Mouse (Mus musculus): ENCODE results near the gene Ttyh1. TPM values are rescaled to one million over a fixed set of nuclear protein-coding genes. Genes with fewer than 3 reads are reported as not detected.
A peak's percentile ranks its signal among the peaks of the same experiment; 100 is the strongest.
"Not testable (repeated sequence)": the region's sequence is repeated elsewhere in the genome, so short reads cannot be mapped to it uniquely, and the experiment has no call there.

Gene Ttyh1
- total RNA-seq, 1 experiment from 2014 or later: not detected

DNA sequence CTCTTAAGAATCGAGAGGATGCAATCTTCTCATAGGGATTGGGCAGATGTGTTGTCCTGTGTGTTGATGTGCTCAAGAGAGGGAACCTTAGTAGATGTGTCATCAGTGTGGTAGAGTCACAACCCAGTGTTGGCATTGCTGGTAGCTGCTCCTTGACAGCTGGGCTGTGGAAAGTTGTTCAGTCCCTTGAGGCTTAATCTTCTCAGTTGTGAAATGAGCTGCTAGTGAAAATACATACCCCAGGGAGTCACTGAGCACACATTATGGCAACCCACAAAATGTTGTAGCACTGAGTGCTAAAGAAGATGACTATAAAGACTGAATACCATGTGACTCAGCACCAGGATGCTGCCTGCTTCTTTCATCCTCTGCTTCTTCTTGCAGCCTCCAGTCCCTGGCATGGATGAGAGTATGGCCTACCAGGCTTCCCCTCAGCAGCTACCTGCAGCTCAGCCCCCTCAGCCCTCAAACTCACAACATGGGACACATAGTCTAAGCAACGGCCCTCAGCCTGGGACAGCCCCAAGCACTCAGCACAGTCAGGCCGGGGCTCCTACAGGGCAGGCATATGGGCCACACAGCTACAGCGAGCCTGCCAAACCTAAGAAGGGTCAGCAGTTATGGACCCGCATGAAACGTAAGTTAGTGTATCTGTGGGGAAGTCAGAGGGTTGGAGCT lies 22.6 kb downstream of the Ttyh1 start:
- no peak for ATAC-seq (replicated peaks; ENCODE audit: low read depth, poor library complexity, severe bottlenecking)

DNA sequence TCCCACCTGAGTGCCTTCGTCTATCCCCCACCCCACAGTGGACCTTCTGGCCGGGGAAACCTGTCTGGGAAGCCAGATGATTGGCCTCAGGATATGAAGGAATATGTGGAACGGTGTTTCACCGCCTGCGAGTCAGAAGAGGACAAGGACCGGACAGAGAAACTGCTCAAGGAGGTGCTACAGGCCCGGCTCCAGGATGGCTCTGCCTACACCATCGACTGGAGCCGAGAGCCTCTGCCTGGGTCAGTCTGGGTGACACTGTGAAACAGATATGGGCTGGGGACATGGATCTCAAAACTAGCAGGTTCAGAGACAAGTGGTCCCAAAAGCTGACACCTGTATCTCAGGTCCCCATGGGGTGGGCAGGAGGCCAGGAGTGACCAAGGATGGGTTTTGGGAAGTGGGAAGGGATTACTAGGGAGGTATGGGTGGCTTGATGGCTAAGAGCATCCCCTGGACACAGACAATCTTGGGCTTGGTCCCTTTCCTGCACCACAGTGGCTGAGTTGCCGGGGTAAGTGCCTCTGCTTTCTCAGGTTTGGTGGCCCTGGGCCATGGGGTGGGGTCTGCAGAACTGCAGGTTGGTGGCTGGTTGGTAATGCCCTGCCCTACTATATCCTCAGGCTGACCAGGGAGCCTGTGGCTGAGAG lies 23.7 kb downstream of the Ttyh1 start:
- ATAC-seq (replicated peaks; ENCODE audit: low read depth, poor library complexity, severe bottlenecking): no peak

DNA sequence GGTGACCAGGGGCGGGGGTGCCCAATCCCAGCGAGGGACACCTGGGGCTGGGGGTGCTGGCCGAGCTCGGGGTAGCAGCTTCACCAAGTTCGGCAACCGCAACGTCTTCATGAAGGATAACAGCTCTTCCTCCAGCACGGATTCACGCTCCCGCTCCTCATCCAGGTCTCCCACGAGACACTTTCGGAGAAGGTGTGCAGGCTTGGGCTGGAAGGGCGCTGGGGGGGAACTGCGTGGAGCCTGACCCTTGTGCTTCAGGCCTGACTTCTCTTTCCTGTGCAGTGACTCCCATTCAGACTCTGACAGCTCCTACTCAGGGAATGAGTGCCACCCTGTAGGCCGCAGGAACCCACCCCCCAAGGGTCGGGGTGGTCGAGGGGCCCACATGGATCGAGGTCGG lies 24.3 kb downstream of the Ttyh1 start:
- ATAC-seq (replicated peaks; ENCODE audit: low read depth, poor library complexity, severe bottlenecking): no peak

DNA sequence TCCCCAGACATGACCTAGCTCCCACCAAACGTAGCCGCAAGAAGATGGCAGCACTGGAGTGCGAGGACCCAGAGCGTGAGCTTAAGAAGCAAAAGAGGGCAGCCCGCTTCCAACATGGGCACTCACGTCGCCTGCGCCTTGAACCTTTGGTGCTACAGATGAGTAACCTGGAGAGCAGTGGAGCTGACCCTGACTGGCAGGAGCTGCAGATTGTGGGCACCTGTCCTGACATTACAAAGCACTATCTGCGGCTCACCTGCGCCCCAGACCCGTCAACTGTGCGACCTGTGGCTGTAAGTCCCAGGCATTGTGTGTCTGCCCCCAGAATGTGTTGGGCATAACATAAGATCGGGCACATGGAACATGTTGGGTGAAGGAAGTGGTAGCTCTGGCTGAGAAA lies 24.8 kb downstream of the Ttyh1 start:
- ATAC-seq (replicated peaks; ENCODE audit: low read depth, poor library complexity, severe bottlenecking): no peak

DNA sequence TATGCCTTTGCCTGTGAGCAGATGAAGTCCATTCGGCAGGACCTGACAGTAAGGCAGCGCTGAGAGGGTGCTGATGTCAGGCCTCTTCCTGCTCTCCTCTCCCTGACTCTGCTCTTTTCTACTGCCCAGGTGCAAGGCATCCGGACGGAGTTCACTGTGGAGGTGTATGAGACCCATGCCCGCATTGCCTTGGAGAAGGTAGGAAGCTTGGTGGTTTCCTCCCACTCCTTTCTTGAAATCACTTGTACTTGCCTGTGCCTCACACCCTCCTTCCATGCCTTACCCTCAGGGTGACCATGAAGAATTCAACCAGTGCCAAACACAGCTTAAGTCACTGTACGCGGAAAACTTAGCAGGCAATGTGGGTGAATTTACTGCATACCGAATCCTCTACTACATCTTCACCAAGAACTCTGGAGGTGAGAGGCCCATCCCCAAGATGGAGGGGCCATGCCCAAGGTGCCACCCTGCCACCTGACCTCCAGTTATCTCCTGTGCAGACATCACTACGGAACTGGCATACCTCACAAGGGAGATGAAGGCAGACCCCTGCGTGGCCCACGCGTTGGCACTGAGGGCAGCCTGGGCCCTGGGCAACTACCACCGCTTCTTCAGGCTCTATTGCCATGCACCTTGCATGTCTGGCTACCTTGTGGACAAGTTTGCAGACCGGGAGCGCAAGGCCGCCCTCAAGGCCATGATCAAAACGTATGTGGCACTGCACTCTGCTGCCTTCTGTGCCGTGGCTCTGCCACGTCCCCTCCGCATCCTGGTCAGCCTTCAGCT lies 25.8 kb downstream of the Ttyh1 start:
- ATAC-seq (replicated peaks; ENCODE audit: low read depth, poor library complexity, severe bottlenecking): no peak

DNA sequence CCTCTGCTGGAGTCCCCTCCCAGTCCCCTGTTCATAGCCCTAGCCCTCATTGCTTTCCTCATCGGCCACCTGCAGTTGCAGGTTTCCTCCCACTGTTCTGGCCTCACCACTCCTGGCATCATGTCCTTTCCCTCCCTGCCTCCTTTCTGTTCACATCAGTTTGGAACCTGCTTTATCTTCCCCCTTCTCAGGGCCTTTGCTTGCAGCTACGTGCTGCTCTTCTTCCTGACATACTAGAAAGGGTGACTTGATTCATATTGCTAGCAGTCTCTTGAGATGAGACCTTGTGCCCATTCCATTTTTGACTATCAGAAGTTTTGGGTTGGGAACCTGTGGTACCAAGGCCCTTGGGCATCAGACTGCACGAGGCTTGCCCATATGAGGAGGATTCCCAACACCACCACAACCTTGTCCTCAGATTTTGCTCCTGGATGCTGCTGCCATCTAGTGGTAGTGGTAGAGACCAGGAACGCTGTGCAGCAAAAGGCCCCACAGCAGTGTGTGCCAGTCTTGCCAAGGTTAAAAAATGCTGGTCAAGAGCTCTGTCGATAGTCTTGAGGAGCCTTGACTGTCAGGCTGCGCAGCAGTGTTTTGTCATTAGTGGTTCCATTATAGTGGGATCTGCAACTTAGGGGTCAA lies 26.5 kb downstream of the Ttyh1 start:
- peak; percentile 23 for ATAC-seq (replicated peaks; ENCODE audit: low read depth, poor library complexity, severe bottlenecking)

DNA sequence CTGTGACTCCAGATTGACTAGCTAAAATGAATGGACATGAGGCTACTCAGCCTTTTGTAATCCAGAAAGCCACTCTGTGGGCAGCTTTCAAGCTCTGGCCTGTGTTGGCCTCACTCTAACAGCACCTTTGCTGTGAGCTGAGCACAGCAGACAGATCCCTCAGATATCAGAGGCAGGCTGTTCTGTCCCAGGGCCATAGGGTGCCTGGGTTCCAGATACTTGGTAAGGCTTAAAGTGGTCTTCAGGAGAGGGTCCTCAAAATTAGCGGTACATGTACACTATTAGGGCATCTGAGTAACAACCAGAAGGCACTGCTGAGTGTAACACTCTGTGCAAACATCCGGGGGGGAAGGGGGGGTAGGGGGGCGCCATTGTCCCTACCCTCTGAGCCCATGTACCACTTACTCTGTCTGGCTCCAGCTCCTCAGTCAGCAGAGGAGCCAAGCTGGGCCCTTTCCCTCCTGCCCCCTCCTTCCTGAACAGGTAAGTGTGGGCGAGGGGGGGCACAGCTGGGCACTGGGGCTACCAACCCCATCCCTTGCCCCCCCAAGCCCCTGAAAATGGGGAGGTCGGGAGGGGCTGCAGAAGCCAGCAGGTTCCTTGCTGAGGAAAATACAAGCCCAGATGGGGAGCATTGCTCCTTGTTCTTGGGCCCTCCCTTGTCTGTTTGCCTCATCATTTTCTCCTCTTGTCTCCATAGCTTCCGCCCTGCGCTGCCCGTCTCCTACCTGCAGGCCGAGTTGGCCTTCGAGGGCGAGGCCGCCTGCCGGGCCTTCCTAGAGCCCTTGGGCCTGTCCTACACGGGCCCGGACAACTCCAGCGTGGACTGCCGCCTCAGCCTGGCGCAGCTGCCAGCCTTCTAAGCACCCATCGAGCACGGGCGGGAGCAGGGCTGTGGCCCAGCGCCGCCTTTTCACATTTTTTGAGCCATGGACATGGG lies 27.3 kb downstream of the Ttyh1 start:
- ATAC-seq (replicated peaks; ENCODE audit: low read depth, poor library complexity, severe bottlenecking): no peak

DNA sequence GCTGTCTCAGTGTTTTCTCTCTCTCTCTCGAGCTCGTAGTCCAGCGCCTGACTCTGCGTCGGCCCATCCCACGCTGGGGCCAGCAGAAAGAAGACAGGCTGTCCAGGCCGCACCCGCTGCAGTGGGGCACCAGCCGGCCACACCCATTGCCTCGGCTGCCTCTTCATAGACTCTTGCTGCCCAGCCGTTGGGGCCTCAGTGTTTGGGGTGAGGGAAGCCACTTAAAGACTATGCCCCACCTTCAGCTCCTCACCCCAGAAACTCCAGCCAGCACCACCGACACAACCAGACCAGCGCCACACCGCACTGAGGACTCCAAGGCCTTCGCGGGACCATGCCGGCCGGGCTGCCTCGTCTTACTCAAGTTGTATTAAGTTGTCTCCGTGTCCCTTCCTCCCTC lies 28.2 kb downstream of the Ttyh1 start:
- ATAC-seq (replicated peaks; ENCODE audit: low read depth, poor library complexity, severe bottlenecking): no peak

DNA sequence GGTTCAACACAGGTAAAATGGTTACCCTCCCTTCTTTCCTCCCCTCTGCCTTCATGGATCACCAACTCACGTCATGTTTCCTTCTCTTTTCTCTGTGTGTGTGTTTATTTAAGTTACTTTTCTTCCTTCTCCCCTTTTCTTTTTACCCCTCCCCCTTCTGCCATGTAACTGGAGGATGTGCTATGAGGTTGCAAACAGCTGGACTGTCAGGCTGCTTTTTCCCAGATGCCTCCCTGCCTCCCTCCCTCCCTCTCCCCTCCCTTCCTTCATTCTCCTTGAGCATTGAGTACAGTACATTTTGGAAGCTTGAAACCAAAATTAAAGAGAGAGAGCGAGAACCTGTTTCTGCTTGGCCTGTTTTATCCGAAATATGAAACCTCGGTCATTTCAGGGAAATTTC lies 28.6 kb downstream of the Ttyh1 start:
- no peak for ATAC-seq (replicated peaks; ENCODE audit: low read depth, poor library complexity, severe bottlenecking)

DNA sequence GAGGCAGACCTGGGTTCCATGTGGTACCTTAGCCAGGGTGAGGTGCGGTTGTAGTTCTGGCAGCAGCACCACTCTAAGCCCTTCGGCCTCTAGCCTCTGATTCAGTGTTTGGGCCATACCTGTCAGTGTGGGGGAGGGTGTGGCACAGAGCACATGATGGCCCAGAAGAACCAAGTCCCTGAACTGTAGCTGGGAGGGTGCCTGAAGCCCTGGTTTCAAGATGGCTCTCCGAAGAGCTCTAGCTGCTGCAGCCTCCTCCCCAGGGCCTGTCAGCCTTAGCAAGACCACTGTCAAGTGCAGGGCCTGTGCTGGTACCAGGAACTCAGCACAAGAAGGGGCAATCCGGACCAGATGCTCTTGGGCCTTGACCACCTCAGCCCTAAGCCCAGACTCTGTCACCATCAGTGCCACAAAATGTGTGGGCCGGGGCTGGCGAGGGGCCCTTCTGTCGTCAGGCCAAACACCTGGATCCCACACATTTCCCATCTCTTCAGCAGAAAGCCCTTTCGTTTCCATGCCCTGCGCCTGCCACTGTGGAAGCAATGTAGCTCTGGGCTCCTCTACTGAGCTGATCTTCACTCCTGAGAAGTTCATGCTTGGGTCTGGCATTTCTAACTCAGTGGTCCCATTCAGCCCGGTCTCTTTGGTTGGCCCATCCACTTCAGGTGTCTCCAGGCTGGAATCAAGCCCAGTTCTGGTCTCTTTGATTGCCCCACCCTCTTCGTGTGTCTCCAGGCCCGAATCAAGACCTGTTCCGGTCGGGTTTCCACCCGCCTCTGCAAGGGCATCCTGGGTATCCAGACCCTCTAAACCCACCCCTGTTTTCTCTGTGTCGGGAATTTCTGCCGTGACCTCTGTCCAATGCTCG lies 29.4 kb downstream of the Ttyh1 start:
- no peak; the same call in 1 of the 2 replicates for ATAC-seq (replicated peaks; ENCODE audit: low read depth, poor library complexity, severe bottlenecking)

DNA sequence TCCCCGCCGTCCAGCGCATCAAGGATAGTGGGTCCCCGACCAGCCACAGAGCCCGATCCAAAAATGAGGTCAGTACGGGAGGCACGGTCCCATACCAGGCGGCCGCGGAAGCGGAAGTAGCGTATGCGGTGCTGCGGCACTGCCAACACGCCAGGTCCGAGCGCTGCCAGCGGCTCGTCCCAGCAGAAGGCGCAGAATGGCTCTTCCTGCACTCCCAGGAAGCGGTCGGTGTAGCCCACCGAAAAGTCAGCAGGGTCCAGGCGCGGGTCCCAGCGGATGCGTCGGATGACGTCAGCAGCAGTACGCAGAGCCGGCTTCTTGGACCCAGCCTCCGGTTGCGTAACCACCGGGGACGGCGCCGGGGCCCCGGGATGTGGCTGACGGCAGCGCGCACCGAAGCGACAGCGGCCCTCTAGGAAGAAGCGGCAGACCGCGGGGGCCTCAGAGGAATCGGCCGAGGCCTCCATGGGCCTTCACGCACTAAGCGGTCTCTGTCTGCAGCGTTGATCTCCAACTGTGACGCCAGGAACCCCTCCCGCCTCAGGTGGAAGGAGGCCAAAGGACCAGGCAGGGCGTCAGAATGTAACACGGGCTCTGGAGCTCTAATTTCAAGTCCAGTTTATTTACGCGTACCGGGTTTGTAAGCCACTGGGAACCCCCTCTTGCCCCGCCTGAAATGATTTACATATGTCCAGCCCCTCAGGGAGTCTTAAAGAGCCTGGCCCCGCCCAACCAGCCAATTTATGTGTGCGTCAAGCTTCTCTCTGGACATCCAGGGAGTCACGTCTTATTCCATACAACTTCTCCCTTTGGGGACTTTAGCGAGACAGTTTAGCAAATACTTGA lies 30.2 kb downstream of the Ttyh1 start:
- ATAC-seq (replicated peaks; ENCODE audit: low read depth, poor library complexity, severe bottlenecking): peak; percentile 59

DNA sequence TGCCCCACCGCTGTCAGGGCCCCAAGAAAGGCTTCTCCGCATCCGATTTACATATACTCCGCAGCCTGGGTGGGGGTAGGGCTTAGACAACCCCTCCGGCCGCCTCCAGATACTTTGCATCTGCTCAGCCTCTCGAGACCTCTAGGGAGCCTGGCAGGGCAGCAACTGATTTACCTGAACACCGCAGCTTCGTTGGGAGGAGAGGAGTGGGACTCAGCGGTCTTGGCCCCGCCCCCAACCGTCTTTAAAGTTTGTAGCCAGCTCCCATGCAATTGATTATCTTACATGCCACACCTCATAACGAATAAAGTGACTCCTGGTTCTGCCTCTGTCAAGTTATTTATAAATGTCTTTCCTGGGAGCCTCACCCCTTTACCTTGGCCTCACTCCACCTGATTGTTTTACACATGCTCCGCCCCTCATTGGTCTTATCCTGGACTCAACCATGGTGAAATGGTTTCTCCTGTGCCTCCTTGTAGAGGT lies 30.9 kb downstream of the Ttyh1 start, which contains the start of gene Leng9:
TSS of gene Leng9 (minus strand) at position 316 of the 483 bp plus-strand sequence.
- ATAC-seq (replicated peaks; ENCODE audit: low read depth, poor library complexity, severe bottlenecking): peak; percentile 6

DNA sequence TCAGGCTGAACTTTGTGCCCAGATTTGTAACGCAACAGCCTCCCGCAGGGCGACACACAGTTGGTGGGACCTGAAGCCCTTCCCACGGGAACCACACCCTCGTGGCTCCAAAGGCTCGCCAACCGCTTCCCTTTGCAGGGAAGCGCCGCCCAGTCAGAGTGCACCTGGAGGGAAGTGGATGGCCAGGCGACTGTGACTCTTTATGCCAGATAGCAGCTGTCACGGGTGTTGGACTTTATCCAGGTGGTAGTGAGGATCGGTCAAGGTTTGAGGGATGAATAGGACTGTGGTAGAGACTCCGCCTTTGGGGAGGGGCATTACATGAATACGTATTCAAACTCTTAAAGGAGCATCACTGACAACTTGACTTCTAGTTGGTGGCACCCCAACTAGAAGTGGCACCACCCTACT lies 31.6 kb downstream of the Ttyh1 start:
- peak; percentile 23 for ATAC-seq (replicated peaks; ENCODE audit: low read depth, poor library complexity, severe bottlenecking)

DNA sequence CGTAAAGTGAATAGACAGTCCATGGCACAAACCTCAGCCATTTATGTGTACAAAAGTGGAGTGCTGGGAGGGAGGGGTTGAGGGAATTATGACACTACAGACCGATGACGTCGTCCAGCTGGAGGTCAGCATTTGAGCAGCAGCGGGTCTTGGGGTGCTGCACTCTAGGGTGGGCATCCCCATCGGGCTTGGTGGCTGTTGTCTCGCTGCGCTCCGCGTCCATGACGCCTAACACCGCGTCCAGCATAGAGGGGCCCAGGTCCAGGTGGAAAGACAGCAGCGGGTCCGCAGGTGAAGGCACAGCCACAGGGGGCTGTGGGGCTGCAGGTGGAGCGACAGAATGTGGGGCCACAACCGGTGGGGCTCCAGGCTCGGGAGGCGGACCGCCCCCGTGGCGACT lies 32.0 kb downstream of the Ttyh1 start:
- no peak for ATAC-seq (replicated peaks; ENCODE audit: low read depth, poor library complexity, severe bottlenecking)

DNA sequence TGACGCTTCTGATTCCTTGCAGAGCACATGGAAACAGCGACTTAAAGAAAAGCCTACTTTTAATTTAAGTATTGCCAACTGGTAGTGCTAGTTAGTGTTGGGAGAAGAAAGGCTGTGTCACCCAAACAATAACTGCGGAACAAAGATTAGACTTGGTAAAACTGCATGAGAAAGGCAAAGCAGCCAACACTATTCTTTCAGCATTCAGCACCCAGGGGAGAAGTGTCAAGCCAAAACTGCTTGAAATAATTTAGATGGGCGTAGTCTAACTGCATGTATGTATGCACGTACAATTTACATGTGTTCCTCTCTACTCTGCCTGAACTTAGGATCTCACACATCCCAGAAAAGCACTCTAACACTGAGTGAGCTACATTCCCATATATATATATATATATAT lies 35.1 kb downstream of the Ttyh1 start:
- ATAC-seq (replicated peaks; ENCODE audit: low read depth, poor library complexity, severe bottlenecking): no peak

DNA sequence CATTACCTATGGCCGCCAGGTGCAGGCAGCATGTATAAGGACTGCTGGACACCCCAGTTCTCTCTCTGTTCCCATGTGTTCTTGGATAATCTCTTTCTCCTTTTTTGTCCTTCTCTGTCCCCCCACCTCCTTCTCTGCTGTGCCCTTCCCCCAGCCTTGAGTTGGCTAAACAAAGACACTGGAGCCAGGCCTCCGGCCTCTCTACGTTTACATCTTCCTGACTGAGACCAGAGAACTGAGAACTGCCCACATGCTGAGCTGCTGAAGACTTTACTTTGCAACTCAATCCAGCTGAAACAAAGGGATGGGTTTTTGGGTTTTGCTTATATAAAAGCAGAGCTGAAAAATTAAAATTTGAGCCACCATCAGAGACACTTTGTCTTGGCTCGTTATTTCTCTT lies 35.8 kb downstream of the Ttyh1 start:
- no peak for ATAC-seq (replicated peaks; ENCODE audit: low read depth, poor library complexity, severe bottlenecking)

DNA sequence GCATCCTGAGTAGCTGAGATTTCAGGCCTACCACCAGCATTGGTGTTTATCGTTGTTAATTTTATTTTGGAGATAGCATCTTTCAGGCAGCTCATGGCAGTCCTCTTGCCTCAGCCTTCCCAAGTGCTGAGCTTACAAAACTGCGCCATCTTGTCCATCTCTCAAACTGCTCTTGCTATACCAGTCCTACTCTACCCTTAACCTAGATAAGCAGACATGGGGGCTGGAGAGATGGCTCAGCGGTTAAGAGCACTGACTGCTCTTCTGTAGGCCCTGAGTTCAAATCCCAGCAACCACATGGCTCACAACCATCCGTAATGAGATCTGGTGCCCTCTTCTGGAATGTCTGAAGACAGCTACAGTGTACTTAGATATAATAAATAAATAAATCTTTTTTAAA lies 42.4 kb downstream of the Ttyh1 start:
- not testable (repeated sequence) for ATAC-seq (replicated peaks; ENCODE audit: low read depth, poor library complexity, severe bottlenecking)
